Mouse (Mus musculus) v-Abl transformed pro-B cells (cell line): ENCODE measurements around the gene Hrnr.

Experiments used
- in situ Hi-C, 2 experiments: fragments of 400-800 bp; cut with MboI; formaldehyde crosslinking; loops; one replicate each; pipeline ENCODE4 v1.15.1; 2025; ENCODE audit not compliant: unreplicated experiment in 2 of 2

Hrnr gene

DNA sequence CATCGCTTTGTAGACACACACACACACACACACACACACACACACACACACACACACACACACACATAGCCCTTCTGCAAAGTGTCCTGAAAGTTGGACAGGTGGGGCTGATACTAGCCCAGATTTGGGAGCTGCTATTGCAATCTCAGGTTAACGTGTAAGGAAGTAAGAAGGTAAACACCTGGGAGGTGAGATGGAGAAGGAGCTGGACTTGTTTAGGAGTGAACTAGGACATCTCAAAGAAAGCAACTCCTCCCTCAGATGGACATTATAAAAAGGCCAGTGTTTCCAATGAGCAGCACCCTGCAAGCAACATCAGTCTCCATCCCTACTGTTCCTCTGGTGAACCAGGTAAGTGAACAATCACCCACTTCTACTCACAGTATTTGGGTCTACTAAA is at the start of gene Hrnr:
TSS of gene Hrnr (plus strand) at position 301 of the 400 bp plus-strand sequence.
- in situ Hi-C loops = no loop called here

DNA sequence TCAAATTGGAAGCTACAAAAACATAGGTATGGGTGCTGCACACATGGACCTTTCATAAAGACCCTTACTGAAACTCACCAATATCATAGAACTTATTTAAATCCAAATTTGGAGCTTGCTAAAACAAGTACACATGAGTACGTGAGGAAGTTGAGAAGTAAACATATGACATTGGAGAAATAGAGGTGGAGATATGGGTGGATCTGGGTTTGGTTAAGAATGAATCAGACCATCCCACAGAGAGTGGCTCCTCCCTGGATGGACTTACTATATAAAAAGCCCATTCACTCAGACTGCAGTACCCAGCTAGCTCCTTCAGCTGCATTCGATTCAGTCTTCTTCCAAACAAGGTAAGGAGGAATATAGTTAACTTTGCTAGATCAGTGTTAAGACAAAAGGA is 46.3 kb upstream of the Hrnr start, which contains the start of gene Flg:
TSS of gene Flg (plus strand) at position 301 of the 400 bp plus-strand sequence.
- in situ Hi-C loops = no loop called here

DNA sequence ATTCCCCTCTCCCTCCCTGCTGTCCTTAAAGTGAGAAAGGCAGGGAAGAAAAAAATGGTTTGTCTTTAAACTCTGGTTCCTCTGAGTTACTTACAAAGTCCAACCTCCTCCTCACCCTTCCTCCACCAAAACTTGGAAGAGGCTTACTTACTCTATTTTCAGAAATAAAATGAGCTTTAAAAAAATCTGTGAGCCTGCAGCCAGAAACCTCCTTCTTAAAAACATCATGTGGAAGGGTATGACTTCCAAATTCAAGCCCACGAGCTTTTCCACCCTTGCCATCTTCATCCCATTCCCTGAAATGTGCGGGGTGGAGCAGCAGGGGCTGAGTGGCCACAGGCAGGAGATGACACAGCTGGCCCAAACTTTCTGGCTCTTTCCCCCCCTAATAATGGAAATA is 22.0 kb upstream of the Hrnr start:
- in situ Hi-C loops = no loop called here

DNA sequence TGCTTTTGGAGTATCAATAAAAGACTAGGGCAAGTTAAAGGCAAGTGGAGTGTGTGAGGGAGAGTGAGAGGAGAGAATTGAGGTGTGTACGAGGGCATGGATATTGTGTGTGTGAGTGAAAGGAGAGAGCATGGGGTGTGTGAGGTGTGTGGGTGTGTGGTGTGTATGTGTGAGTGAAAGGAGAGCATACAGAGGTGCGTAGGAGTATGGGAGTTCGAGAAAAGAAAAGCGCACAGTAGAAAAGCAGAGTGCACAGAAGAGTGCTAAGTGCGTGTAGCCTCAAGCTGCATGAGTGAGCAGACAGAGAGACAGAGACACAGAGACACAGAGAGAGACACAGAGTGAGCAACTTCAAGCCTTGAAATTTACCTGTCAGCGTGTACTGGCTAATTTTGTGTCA is 19.7 kb upstream of the Hrnr start:
- in situ Hi-C loops = no loop called here

DNA sequence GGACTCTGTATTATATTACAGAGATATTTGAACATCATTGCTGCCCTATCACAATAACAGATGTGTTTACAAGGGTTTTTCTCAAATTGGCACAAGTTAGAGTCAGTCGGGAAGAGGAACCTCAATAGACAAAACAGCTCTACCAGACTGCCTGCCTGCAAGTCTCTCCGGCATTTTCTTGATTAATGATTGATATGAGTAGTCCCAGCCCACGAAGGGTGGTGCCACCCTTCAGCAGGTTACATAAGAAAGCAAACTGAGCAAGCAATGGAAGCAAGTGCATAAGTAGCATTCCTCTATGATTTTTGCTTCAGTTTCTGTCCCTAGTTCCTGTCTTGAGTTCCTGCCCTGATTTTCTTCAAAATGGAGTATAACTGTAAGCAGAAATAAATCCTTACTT is 17.7 kb upstream of the Hrnr start:
- in situ Hi-C loops = no loop called here

DNA sequence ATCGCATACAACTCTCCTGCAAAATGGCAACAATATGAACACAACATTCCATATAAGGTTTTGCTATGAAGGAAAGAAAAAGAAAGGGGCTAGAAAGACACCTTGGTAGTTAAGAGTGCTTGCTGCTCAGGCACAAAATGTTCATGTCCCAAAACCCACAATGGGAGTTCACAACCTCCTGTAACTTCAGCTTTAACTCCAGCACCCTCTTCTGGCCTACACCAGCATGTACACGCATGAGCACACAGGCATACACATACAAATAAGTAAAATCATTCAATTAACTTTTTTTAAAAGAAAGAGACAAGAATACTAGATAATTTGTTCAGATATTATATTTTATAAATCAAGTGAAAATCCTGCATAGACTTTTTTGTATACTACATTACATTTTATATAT is 13.4 kb upstream of the Hrnr start:
- in situ Hi-C loops = no loop called here

DNA sequence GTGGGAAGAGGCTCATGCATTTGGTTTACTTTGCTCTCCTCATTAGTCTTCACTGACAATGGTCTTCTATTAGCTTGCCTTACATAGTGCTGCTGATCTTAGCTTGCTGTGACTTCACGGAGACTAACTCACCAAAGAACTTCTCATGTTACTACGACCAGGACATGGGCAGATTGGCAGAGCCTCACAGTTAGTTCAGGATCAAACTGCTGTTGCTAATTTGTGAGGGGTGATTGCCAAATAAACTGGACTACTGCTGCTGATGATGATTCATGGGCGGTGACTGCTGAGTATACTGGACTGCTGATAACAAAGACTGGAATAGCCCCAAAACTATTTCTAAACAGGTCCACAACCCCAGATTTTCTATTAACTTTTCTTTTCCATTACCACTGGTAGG is 8.2 kb upstream of the Hrnr start:
- in situ Hi-C loops = no loop called here

DNA sequence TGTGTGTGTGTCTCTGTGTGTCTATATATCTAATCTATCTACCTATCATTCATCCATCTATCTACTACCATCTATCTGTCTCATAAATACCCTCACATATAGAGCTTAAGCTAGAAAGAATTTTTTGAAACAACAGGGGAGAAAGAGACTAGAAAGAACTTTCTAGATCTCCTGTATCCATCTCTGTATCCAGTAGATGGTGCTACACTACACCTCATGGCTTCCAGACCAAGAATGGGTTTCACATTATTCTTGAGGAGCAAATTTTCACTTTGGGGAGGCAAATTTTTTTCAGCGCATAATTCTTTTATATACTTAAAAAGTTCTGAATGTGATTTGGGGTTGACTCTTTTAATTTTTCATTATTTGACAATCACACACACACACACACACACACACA is 5.2 kb upstream of the Hrnr start:
- in situ Hi-C loops = no loop called here

DNA sequence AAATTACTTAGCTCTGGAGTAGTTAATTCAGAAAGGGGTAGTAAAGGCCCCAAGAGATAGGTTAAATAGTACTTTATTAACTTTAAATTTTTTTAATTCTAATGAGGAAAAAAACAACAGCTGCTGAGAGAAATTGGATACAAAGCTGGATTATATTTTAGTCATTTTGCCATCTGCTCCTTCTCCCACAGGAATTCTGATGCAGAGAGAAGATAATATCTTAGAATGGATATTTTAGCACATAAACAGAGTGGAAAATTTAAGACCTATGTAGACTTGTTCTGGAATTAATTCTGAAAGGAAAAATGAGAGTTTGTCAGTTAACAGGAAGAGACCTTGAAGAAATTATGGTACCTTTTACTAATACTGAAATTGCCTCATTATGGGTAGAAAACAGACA is 18.2 kb downstream of the Hrnr start:
- in situ Hi-C loops = no loop called here

DNA sequence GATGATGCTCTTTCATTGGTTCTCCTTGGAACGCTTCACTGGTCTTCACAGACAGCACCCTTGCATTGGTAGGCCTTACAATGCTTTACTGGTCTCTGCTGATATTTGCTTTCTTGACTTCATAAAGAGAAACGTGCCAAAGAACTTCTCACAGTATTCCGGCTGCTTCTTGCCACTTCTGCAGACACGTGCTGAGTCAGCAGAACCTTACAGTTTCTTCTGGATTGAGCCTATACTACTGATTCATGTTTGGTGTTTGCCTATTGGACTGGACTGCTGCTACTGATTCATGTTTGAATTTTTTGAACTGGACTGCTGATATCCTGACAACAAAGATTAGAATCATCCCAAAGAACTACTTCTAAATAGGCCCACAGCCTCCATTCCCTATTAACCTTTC is 20.5 kb downstream of the Hrnr start:
- in situ Hi-C loops = no loop called here

DNA sequence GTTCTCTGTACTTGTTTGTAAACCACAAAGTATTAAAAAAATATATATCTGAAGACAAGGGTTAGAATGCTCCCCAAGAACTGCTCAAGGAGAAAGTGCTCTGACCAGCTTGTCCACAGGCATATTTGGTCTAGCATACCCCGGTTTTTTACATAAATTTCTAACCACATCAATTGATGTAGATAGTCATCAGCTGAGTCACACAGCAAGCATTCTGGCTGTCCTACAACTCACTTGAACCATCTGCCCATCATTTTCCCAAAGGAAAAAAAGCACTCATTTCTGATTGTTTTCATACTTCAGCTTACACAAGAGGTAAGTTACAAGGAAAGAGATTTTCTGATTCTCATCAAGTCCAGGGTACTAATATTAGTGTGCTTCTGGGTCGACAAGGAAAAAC is 27.3 kb downstream of the Hrnr start:
- in situ Hi-C loops = no loop called here

DNA sequence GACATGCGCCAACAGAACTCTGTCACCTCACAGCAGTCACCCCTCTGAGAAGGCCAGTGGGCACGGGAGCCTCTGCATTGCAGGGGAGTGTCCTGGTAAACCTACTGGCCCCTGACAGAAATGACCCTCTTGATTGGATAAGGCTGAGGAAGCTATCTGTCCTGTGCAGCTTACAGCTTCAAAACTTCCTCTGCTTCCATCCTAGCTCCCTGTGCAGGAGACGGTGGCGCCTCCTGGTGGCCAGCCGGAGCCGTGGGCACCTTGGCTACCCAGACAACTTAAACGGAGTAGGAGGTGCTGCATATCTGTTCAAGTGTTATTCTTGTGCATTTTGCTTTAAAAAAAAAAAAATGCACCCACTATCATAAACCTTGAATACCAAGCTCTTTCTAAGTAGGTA is 40.5 kb downstream of the Hrnr start:
- in situ Hi-C loops = loop anchor here (5.0 to 25.0 kb wide), 4 partner anchors 242 to 1252 kb away; partner anchors contain the start of genes C2cd4d (in 1 of the 2) and Rorc (in 1 of the 2)

DNA sequence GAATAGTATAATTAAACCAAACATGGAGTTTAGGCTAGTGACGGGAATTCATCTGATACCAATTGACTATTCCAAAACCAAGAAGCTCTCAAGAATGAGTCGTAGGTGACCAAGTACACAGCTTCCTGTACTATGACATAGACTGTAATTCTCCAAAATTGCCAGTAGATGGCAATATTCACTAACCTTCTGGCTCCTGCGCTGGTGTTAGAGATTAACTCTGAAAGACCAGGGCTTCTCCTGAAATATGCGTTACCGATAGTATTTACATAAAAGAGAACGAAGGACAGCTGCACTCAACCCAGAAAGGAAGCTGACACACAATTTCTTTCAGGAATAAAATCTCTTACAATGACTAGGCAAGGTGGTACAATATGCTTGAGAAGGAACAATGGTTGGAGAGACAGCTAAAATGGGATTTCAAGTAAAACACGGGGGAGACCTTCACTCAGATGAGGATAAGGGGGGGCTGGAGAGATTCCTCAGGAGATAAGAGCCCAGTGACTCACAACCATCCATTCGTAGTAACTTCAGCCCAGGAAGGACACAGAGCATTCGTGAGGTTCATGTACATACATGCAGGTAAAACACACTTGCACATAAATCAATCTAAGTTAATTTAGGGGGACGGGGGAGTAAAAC is 42.5 kb downstream of the Hrnr start:
- in situ Hi-C loops = loop anchor here (5.0 to 25.0 kb wide), 4 partner anchors 240 to 1250 kb away; partner anchors contain the start of genes C2cd4d (in 1 of the 2) and Rorc (in 1 of the 2)

DNA sequence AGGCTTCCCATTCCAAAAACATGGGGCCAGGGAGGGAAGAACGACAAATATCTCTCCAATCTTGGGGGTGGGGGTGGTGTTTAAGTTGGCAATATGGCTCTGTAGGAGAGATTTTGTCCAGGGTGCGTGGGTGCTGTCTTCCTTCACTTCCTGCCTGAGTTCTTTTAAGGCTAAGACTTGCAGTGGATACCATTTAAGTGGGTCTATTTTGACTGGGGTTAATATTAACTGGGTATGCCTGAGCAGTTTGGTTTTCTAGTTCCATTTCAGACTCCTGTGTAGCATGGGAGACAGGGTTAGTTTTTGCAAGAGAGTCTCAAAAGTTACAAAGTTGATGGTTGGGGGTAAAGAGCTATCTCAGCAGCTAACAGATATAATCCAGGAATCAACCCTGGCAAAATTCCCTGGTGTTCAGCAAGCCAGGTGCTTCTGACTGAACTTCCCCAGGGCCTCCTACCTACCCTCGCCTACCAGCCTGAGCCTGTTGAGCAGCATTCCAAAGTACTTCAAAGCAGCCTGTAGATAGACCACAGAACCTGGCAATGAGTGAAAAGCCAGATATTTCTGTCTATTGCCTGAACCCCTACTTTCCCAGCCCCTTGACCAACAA is 47.5 kb downstream of the Hrnr start:
- in situ Hi-C loops = loop anchor here (10.0 to 25.0 kb wide), 3 partner anchors 238 to 1245 kb away; partner anchors contain the start of genes C2cd4d (in 1 of the 2) and Rorc (in 1 of the 2)

DNA sequence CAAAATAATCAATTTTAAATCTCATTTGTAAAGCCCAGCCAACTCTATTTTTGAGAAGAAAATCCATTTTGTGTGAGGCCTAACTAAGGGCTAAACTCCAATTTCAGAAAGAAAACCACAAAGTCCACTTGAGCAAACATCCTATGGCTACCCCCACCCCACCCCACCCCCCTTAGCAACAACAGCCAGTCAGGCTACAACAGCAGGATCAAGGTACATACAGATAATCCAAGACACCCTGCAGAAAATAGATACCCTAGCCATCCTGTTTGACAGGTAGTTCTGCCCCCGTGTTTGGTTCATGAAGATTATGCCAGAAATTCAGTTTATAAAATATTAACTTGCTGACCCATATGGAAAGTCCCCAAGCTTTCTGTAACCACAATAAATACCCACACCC is 48.6 kb downstream of the Hrnr start:
- in situ Hi-C loops = loop anchor here (10.0 to 25.0 kb wide), 3 partner anchors 237 to 1244 kb away; partner anchors contain the start of genes C2cd4d (in 1 of the 2) and Rorc (in 1 of the 2)

DNA sequence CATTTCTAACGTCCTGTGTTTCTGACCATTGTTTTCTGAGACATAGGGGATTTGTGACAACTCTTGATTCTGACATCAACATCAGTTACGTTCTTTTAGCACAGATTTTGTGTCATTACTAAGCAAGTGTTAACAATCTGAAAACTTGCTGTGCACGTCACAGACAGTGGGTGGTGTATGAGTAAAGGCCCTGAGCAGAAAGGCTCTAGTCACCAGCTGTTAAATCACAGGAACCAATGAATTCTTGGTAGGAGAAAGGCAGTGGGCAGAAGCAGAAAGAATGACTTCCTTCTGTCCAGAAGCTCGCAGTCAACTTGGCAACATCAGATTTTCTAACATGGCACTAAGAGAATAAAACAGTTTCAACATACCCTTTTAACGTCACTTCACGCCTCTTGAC is 53.9 kb downstream of the Hrnr start:
- in situ Hi-C loops = loop anchor here in 1 of 2 experiments (25.0 kb wide), 2 partner anchors 989 to 1239 kb away; partner anchors contain the start of genes C2cd4d and Rorc

DNA sequence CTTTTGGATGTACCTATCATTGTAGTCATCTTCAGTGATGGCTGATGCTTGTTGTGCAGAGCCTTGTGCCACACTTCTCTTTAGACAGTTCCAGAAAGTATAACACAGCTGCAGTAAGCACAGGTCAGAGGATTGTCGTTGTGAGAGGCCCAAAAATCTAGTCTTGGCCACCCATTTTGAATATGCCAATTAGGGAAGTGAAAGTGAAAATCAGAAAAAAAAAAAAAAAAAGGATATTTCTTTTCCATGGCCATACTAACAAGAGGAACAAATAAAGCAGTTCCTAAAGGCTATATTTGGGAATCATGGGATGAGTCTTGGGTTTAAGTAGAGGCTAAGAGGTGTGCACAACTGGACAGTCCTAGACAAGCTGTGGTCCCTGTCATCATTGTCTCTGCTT is 55.6 kb downstream of the Hrnr start:
- in situ Hi-C loops = no loop called here

DNA sequence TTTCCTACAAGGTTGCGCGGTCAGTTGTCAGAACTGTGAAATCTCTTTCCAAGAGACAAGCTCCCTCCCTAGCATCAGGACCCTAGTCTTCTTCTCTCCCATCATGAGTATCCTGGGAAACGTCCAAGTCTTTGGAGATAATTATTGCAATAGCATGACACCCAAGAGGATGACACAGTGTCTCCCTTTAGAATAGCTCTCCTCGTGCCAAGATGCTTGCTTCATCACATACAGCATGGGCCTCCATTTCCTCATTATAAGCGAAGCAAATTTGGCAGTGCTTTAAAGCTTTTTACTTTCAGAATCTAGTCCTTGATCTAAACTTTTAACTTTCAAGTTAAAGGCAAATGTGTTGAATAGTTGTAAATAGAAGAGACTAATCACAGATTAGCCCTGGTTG is 56.1 kb downstream of the Hrnr start:
- in situ Hi-C loops = no loop called here

DNA sequence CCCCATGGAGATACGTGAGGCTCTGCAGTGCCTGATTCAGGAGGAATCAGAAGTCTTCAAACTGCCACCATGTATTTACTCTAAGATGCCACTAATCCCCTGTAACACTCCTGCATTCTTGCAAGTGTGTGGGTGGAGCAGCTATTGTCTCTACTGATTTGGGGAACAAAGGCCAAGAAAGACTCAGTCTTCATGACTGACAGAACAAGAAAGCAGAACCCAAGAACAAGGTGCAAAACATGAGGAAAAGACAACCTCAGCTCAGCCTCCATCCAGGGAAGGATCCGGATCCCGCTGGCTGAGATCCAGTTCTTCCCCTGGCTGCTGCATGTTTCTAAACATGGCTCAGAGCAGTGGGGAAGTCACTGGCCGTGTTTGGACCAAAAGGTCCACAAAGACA is 58.6 kb downstream of the Hrnr start:
- in situ Hi-C loops = no loop called here
